Mouse (Mus musculus) left cerebral cortex, adult 18-20 months (tissue): ENCODE data around the gene Radil. TPM values are rescaled to one million over a fixed set of nuclear protein-coding genes. Genes with fewer than 3 reads are reported as not detected.

Experiments used
- DNase-seq, 2 experiments: peaks; one replicate each; pipeline ENCODE4 v3.0.0; 2021 to 2022; ENCODE audit warnings: low spot score in 2 of 2, mixed read lengths in 1 of 2
- total RNA-seq, 2 experiments: library from RNA; stranded (reverse); gene quantifications; 2 replicates each; pipeline ENCODE4 v1.2.3; 2021

Radil gene
- total RNA-seq, 2 experiments from 2014 or later: 14.1 to 15.4 TPM

- DNase-seq: no peak
Measured at GRCm38 (mm10) chr5:142545014-142545795, 5.7 kb downstream of the Radil start.

GRCm38 (mm10) chr5:142537286-142537685 lies 13.6 kb downstream of the Radil start:
- no peak for DNase-seq

GRCm38 (mm10) chr5:142535388-142535787 lies 15.5 kb downstream of the Radil start:
- no peak for DNase-seq

GRCm38 (mm10) chr5:142529915-142530314 lies 21.0 kb downstream of the Radil start, which contains the start of gene Papolb:
TSS of gene Papolb (minus strand) at chr5:142530076.
- DNase-seq: no peak

GRCm38 (mm10) chr5:142524711-142525464 lies 26.0 kb downstream of the Radil start:
- DNase-seq: no peak

GRCm38 (mm10) chr5:142521195-142521866 lies 29.6 kb downstream of the Radil start:
- no peak for DNase-seq

- DNase-seq: no peak
Measured at GRCm38 (mm10) chr5:142520360-142520759, 30.5 kb downstream of the Radil start.

- peak; percentile 18 to 42 for DNase-seq
Measured at GRCm38 (mm10) chr5:142518973-142519372, 31.9 kb downstream of the Radil start.

GRCm38 (mm10) chr5:142512112-142512511 lies 38.8 kb downstream of the Radil start:
- peak; percentile 30 to 46 for DNase-seq

- no peak for DNase-seq
Measured at GRCm38 (mm10) chr5:142510061-142510414, 40.9 kb downstream of the Radil start.

GRCm38 (mm10) chr5:142509141-142510060 lies 41.5 kb downstream of the Radil start:
- no peak for DNase-seq

GRCm38 (mm10) chr5:142505695-142506423 lies 45.0 kb downstream of the Radil start:
- no peak for DNase-seq

- DNase-seq: peak in 1 of 2 experiments; percentile 48
Measured at GRCm38 (mm10) chr5:142504175-142504574, 46.7 kb downstream of the Radil start.

GRCm38 (mm10) chr5:142502414-142502813 lies 48.5 kb downstream of the Radil start:
- DNase-seq: peak; percentile 77 to 86

- no peak for DNase-seq
Measured at GRCm38 (mm10) chr5:142500918-142501317, 50.0 kb downstream of the Radil start.

GRCm38 (mm10) chr5:142498964-142499363 lies 51.9 kb downstream of the Radil start:
- DNase-seq: peak in 1 of 2 experiments; percentile 47

GRCm38 (mm10) chr5:142495321-142496096 lies 55.4 kb downstream of the Radil start:
- DNase-seq: no peak

GRCm38 (mm10) chr5:142493307-142493706 lies 57.6 kb downstream of the Radil start:
- DNase-seq: no peak
